Mouse (Mus musculus): ENCODE results near the gene Cdc25a. TPM values are rescaled to one million over a fixed set of nuclear protein-coding genes. Genes with fewer than 3 reads are reported as not detected.
A peak's percentile ranks its signal among the peaks of the same experiment; 100 is the strongest.

Cdc25a gene
- polyA plus RNA-seq (2014; fragmentation: Nextera tagmentation; extraction: Ambion mirVana): 22.0 and 23.7 TPM in 2 replicates

GRCm38 (mm10) chr9:109874797-109875691 is at the start of gene Cdc25a:
TSS of gene Cdc25a (plus strand) at chr9:109875579.
- Histone ChIP-seq H3K27ac (ENCODE audit: low read depth, low read length) (peak within 1 kb of the TSS; percentile 83), H3K9me3 (replicated peaks; ENCODE audit: control insufficient read depth, low read length) (no peaks in the 10 kb centered on the region), H3K9ac (ENCODE audit: low read depth, low read length) (peak within 1 kb of the TSS; percentile 95), H3K36me3 (ENCODE audit: control insufficient read depth, insufficient read depth, low read length) (peaks cover 17% of the 10 kb centered on the region), H3K27me3 (ENCODE audit: control insufficient read depth, insufficient read depth, low read length) (no peaks in the 10 kb centered on the region), H3K4me3 (ENCODE audit: low read depth, low read length) (peak within 1 kb of the TSS; percentile 88), H3K4me1 (ENCODE audit: control insufficient read depth, insufficient read depth, low read length) (peaks cover 6% of the 10 kb centered on the region), H3K4me2 (peak within 1 kb of the TSS; percentile 94)
- ATAC-seq (replicated peaks; ENCODE audit: insufficient number of reproducible peaks, low FRiP score, low TSS enrichment): peak; percentile 89
- 5% methylated on average over 33 of the region's 33 CpGs for WGBS (ENCODE audit: insufficient replicate concordance)

DNA sequence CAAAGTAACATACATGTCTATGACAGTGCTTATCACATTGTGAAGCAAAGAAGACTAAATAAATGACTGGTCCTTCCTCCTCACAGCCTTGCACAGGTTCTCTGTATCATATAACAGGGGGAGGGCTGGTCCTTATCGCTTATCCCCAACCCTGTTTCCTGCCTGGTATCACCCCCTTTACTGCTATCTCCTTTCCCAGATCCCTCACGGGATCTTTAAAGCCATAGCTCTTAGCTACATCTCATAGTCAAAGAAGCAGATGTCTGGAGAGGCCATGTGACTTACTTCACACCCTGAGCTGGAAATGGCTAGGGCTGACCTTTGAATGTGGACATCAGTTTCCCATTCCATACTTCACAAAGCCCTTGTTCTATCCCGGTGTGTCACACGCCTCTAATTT is 49.6 kb upstream of the Cdc25a start:
- ATAC-seq (replicated peaks; ENCODE audit: insufficient number of reproducible peaks, low FRiP score, low TSS enrichment): no peak
- Histone ChIP-seq H3K9me3 (replicated peaks; ENCODE audit: control insufficient read depth, low read length) (no peaks in the 10 kb centered on the region), H3K4me3 (ENCODE audit: low read depth, low read length) (no peak overlapping the region), H3K27me3 (ENCODE audit: control insufficient read depth, insufficient read depth, low read length) (no peaks in the 10 kb centered on the region), H3K4me2 (no peak overlapping the region), H3K9ac (ENCODE audit: low read depth, low read length) (no peak overlapping the region), H3K4me1 (ENCODE audit: control insufficient read depth, insufficient read depth, low read length) (no peaks in the 10 kb centered on the region), H3K36me3 (ENCODE audit: control insufficient read depth, insufficient read depth, low read length) (no peaks in the 10 kb centered on the region), H3K27ac (ENCODE audit: low read depth, low read length) (no peak overlapping the region)
- WGBS (ENCODE audit: insufficient replicate concordance): 38% methylated on average over 4 of the region's 4 CpGs

DNA sequence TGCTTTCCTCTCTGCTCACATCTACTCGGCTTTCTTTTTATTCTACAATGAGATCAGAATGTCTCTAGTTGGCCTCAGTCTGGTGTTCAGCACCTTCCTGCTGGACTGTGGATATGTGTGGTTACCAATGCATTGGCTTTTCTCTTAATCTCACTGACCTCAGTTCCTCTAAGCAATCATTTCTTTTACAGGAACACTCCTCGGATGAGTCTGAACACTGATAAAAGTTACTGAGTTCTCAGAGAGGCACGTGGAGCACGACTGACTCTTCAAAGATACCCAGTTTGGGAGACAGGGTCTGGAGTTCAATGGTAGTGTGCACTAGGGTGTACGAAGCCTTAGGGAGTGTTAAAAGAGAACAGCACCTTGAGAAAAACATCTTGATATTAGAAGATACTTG is 49.2 kb upstream of the Cdc25a start:
- Histone ChIP-seq H3K36me3 (ENCODE audit: control insufficient read depth, insufficient read depth, low read length) (no peaks in the 10 kb centered on the region), H3K27me3 (ENCODE audit: control insufficient read depth, insufficient read depth, low read length) (no peaks in the 10 kb centered on the region), H3K4me2 (no peak overlapping the region), H3K4me3 (ENCODE audit: low read depth, low read length) (no peak overlapping the region), H3K9ac (ENCODE audit: low read depth, low read length) (no peak overlapping the region), H3K9me3 (replicated peaks; ENCODE audit: control insufficient read depth, low read length) (no peaks in the 10 kb centered on the region), H3K4me1 (ENCODE audit: control insufficient read depth, insufficient read depth, low read length) (no peaks in the 10 kb centered on the region), H3K27ac (ENCODE audit: low read depth, low read length) (no peak overlapping the region)
- WGBS (ENCODE audit: insufficient replicate concordance): 50% methylated on average over 5 of the region's 5 CpGs
- no peak for ATAC-seq (replicated peaks; ENCODE audit: insufficient number of reproducible peaks, low FRiP score, low TSS enrichment)

DNA sequence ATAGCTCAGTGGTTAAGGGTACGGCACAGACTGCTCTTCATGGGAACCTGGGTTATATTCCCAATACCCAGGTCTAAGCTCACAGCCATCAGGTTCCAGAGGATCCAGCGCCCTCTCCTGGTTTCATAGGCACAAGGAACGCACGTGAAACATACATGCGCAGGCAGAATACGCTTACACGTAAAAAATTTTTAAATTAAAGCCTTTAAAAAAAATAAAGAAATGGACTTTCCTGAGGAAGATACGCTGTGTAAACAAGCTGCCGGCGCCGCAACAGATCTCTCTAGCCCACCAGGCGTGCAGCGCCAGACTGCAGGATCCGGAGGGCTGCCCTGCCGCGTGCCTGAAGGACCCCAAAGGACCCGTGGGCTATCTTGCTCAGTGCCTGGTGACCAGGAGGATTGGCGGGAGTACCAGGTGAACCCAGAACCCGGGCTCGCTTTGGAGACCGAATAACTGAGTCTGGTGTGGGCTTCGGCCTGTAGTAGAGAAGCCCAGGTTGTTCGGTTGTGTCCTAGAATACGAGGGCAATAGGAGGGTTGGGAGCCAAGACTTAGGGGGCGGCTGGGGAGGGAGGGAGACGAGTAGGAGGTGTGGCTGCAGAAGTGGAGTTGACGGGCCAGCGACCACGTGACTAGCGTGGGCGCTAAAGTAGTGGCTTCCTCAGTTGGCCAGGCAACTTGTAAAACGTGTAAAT is 42.8 kb upstream of the Cdc25a start, which contains the start of gene Nme6:
Gene Nme6, plus strand, starts transcription at position 359 of the 697 bp plus-strand sequence.
- peak; percentile 96 for ATAC-seq (replicated peaks; ENCODE audit: insufficient number of reproducible peaks, low FRiP score, low TSS enrichment)
- no peaks in the 10 kb centered on the region for H3K9me3 ChIP-seq (replicated peaks; ENCODE audit: control insufficient read depth, low read length)
- no peaks in the 10 kb centered on the region for H3K27me3 ChIP-seq (ENCODE audit: control insufficient read depth, insufficient read depth, low read length)
- peak within 1 kb of the TSS; percentile 60 for H3K4me3 ChIP-seq (ENCODE audit: low read depth, low read length)
- peak within 1 kb of the TSS; percentile 70 for H3K27ac ChIP-seq (ENCODE audit: low read depth, low read length)
- H3K4me1 ChIP-seq (ENCODE audit: control insufficient read depth, insufficient read depth, low read length): peaks cover 4% of the 10 kb centered on the region
- peak within 1 kb of the TSS; percentile 99 for H3K4me2 ChIP-seq
- WGBS (ENCODE audit: insufficient replicate concordance): under 1% methylated on average over 32 of the region's 32 CpGs
- peak within 1 kb of the TSS; percentile 80 for H3K9ac ChIP-seq (ENCODE audit: low read depth, low read length)
- peaks cover 2% of the 10 kb centered on the region; the same call in 1 of the 2 replicates for H3K36me3 ChIP-seq (ENCODE audit: control insufficient read depth, insufficient read depth, low read length)

DNA sequence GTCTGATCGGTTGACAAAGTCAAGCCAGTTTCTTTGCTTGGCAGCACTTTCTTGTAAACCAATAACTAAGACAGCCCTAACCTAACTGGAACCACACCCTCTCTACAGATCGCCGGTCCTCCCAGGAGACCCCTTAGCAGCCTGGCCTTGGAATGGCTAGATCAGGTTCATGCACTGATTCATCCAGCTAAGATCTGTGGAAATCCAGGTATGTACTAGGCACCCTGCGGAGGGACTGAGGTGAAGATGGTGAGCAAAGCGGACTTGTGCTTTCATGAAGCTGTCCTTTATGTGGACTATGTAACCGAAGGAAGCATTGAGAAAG is 42.3 kb upstream of the Cdc25a start:
- Histone ChIP-seq H3K4me2 (peak overlapping the region; percentile 99), H3K4me1 (ENCODE audit: control insufficient read depth, insufficient read depth, low read length) (peaks cover 4% of the 10 kb centered on the region), H3K27me3 (ENCODE audit: control insufficient read depth, insufficient read depth, low read length) (no peaks in the 10 kb centered on the region), H3K9me3 (replicated peaks; ENCODE audit: control insufficient read depth, low read length) (no peaks in the 10 kb centered on the region), H3K36me3 (ENCODE audit: control insufficient read depth, insufficient read depth, low read length) (peaks cover 2% of the 10 kb centered on the region; the same call in 1 of the 2 replicates), H3K27ac (ENCODE audit: low read depth, low read length) (0 out of 2 replicates have a peak overlapping the region, but pooled peaks have one; percentile 70), H3K4me3 (ENCODE audit: low read depth, low read length) (peak overlapping the region; percentile 60), H3K9ac (ENCODE audit: low read depth, low read length) (peak overlapping the region; percentile 80)
- 11% methylated on average over 6 of the region's 6 CpGs for WGBS (ENCODE audit: insufficient replicate concordance)
- ATAC-seq (replicated peaks; ENCODE audit: insufficient number of reproducible peaks, low FRiP score, low TSS enrichment): peak; percentile 35; the same call in 1 of the 2 replicates

- Histone ChIP-seq H3K27ac (ENCODE audit: low read depth, low read length) (no peak within 1 kb of the TSS), H3K36me3 (ENCODE audit: control insufficient read depth, insufficient read depth, low read length) (no peaks in the 10 kb centered on the region), H3K9me3 (replicated peaks; ENCODE audit: control insufficient read depth, low read length) (no peaks in the 10 kb centered on the region), H3K9ac (ENCODE audit: low read depth, low read length) (no peak within 1 kb of the TSS), H3K4me2 (no peak within 1 kb of the TSS), H3K4me1 (ENCODE audit: control insufficient read depth, insufficient read depth, low read length) (no peaks in the 10 kb centered on the region), H3K4me3 (ENCODE audit: low read depth, low read length) (no peak within 1 kb of the TSS), H3K27me3 (ENCODE audit: control insufficient read depth, insufficient read depth, low read length) (no peaks in the 10 kb centered on the region)
- WGBS (ENCODE audit: insufficient replicate concordance): 78% methylated on average over 6 of the region's 6 CpGs
- no peak for ATAC-seq (replicated peaks; ENCODE audit: insufficient number of reproducible peaks, low FRiP score, low TSS enrichment)
Measured at GRCm38 (mm10) chr9:109849312-109849758, 26.0 kb upstream of the Cdc25a start, which contains the start of gene Camp. TSS of gene Camp (minus strand) at chr9:109849617.

- Histone ChIP-seq H3K4me2 (no peak overlapping the region), H3K4me1 (ENCODE audit: control insufficient read depth, insufficient read depth, low read length) (no peaks in the 10 kb centered on the region), H3K9ac (ENCODE audit: low read depth, low read length) (no peak overlapping the region), H3K27me3 (ENCODE audit: control insufficient read depth, insufficient read depth, low read length) (no peaks in the 10 kb centered on the region), H3K27ac (ENCODE audit: low read depth, low read length) (no peak overlapping the region), H3K9me3 (replicated peaks; ENCODE audit: control insufficient read depth, low read length) (no peaks in the 10 kb centered on the region), H3K4me3 (ENCODE audit: low read depth, low read length) (no peak overlapping the region), H3K36me3 (ENCODE audit: control insufficient read depth, insufficient read depth, low read length) (no peaks in the 10 kb centered on the region)
- ATAC-seq (replicated peaks; ENCODE audit: insufficient number of reproducible peaks, low FRiP score, low TSS enrichment): no peak
- 76% methylated on average over 5 of the region's 5 CpGs for WGBS (ENCODE audit: insufficient replicate concordance)
Measured at GRCm38 (mm10) chr9:109850099-109850498, 25.3 kb upstream of the Cdc25a start.

DNA sequence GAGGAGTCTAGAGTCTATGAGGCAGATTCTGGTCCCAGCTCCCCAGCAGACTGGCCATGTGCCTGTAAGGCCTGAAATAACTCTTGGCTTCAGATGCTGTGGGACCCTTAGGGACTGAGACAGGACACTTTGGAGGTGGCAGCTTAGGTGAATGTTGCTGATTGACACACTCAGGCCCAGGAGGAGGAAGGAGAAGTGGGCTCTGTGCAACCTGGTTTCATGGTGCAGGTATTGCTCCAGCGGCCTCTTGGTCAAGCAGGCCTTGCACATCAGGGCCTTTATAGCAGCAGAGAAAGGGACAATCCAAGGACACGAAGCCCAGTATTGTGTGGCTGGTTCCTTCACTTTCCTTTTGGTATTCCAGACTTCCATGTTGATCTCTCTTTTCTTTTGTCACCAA is 21.0 kb upstream of the Cdc25a start:
- no peak overlapping the region for H3K4me3 ChIP-seq (ENCODE audit: low read depth, low read length)
- H3K4me1 ChIP-seq (ENCODE audit: control insufficient read depth, insufficient read depth, low read length): no peaks in the 10 kb centered on the region
- no peak for ATAC-seq (replicated peaks; ENCODE audit: insufficient number of reproducible peaks, low FRiP score, low TSS enrichment)
- WGBS (ENCODE audit: insufficient replicate concordance): 78% methylated on average over 2 of the region's 2 CpGs
- no peak overlapping the region for H3K27ac ChIP-seq (ENCODE audit: low read depth, low read length)
- H3K27me3 ChIP-seq (ENCODE audit: control insufficient read depth, insufficient read depth, low read length): no peaks in the 10 kb centered on the region
- no peak overlapping the region for H3K9ac ChIP-seq (ENCODE audit: low read depth, low read length)
- H3K36me3 ChIP-seq (ENCODE audit: control insufficient read depth, insufficient read depth, low read length): no peaks in the 10 kb centered on the region
- H3K4me2 ChIP-seq: no peak overlapping the region
- no peaks in the 10 kb centered on the region for H3K9me3 ChIP-seq (replicated peaks; ENCODE audit: control insufficient read depth, low read length)

All from heart, embryonic 11.5 days (tissue).